Mouse (Mus musculus): ENCODE data around the gene Galnt9. TPM values are rescaled to one million over a fixed set of nuclear protein-coding genes. Genes with fewer than 3 reads are reported as not detected.

Gene Galnt9
- total RNA-seq, 1 experiment = 0.40 TPM

DNA sequence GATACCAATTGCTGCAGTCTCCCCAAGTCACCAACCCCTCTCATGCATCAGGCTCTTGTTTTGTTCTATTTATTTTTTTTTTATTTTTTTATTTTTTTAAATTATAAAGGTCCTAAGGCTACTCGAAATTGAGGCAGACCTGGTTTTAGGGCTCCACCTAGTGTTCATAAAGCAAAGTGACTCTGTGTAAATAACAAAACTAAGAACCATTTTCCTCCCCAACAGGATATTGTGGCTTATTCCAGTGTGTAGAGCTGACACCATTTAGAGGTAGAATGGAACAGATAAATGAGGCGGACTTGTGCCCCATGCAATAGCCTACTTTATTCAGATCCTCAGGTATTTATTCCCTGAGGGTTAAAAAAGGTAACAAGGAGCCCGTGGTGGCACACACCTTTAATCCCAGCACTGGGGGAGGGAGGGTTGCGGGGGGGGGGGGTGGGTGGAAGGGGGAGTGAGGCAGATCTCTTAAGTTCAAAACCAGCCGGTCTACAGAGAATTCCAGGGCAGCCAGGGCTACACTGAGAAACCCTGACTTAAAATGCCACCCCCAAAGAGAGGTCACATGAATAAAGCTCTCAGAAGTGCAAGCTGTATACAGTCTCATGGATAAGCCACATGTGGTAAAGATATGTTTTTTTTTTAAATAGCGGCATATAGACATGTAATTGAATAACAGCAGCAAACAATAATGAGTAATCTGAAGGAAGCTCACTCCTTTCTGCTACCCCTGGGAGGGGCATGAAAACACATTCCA, 92.0 kb downstream of the Galnt9 start:
- in situ Hi-C loops (cut with MboI; ENCODE audit: low sequenced_read_pairs in 2 of 2, unreplicated experiment in 2 of 2) = loop anchor here (5.0 to 10.0 kb wide), 2 partner anchors 279 to 281 kb away; no protein-coding TSS in a partner anchor
- H3K36me3 ChIP-seq (ENCODE audit: control insufficient read depth, insufficient read depth, low read length, poor library complexity, severe bottlenecking) = no peaks in the 10 kb centered on the region
- no peaks in the 10 kb centered on the region for H3K9me3 ChIP-seq (ENCODE audit: control insufficient read depth, insufficient read depth, low read depth, low read length)
- H3K9ac ChIP-seq (ENCODE audit: insufficient read depth, low read depth, low read length, poor library complexity, severe bottlenecking) = no peak overlapping the region
- peak; percentile 80 for TF ChIP-seq ZC3H11A (IDR thresholded peaks at IDR 0.05; ENCODE audit: borderline replicate concordance, low read depth, low read length)
- TF ChIP-seq HCFC1 (IDR thresholded peaks at IDR 0.05; ENCODE audit: borderline replicate concordance, insufficient read depth, low read length) = no peak
- peak; percentile 89 for TF ChIP-seq ZNF384 (IDR thresholded peaks at IDR 0.05; ENCODE audit: low read depth, low read length)
- no peak overlapping the region for H3K4me3 ChIP-seq (ENCODE audit: insufficient read depth in 1 of 2, low read depth in 1 of 2, low read length in 2 of 2, poor library complexity in 1 of 2, severe bottlenecking in 1 of 2)
- no peak overlapping the region for H3K27ac ChIP-seq (ENCODE audit: insufficient read depth, low read depth, low read length, poor library complexity, severe bottlenecking)
- peaks cover 0 to 5% of the 10 kb centered on the region in 2 experiments; a peak in 1 of 4 replicates for H3K4me1 ChIP-seq (ENCODE audit: control insufficient read depth in 2 of 2, insufficient read depth in 2 of 2, low read length in 2 of 2, poor library complexity in 1 of 2)
- peak; percentile 37 for DNase-seq (ENCODE audit: low read depth, low spot score)

DNA sequence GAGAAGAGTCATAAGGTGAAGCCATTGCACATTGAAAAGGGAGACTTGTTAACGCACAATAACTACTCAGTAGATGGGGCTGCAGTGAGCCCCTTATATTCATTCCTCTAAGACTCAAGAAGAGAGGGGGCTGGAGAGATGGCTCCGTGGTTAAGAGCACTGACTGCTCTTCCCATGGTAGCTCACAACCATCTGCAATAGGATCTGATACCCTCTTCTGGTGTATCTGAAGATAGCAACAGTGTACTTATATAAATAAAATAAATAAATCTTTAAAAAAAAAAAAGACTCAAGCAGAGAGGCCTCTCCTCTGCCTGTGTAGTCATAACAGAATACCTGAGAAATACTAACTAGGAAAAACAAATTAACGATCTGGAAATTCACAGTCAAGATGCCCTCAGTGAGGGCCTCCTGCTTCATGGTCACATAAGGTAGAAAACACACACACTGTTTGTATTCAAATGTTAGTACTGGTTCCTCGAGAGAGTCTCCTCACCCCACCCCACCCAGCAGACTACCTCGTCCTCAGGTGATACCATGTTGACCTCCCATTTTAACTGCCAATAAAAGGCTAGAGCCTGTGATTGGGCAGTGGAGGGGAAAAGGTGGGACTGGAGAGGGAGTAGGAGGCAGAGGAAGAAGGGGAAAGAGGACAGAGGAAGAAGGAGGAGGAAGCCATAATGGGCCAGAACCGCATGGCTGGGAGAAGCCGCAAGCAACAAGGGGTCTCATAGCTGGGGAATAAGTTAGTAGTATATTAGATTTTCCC, 94.3 kb downstream of the Galnt9 start:
- Histone ChIP-seq H3K9me3 (ENCODE audit: control insufficient read depth, insufficient read depth, low read depth, low read length) (no peaks in the 10 kb centered on the region; the same call in 1 of the 2 replicates), H3K9ac (ENCODE audit: insufficient read depth, low read depth, low read length, poor library complexity, severe bottlenecking) (peak overlapping the region; percentile 63; the same call in 1 of the 2 replicates), H3K36me3 (ENCODE audit: control insufficient read depth, insufficient read depth, low read length, poor library complexity, severe bottlenecking) (no peaks in the 10 kb centered on the region), H3K4me1 (ENCODE audit: control insufficient read depth in 2 of 2, insufficient read depth in 2 of 2, low read length in 2 of 2, poor library complexity in 1 of 2) (peaks cover 0 to 5% of the 10 kb centered on the region in 2 experiments; a peak in 1 of 4 replicates), H3K27ac (ENCODE audit: insufficient read depth, low read depth, low read length, poor library complexity, severe bottlenecking) (no peak overlapping the region; the same call in 1 of the 2 replicates), H3K4me3 (ENCODE audit: insufficient read depth in 1 of 2, low read depth in 1 of 2, low read length in 2 of 2, poor library complexity in 1 of 2, severe bottlenecking in 1 of 2) (peak overlapping the region; percentile 43 to 66; a peak in 3 of 4 replicates)
- TF ChIP-seq MAFK (IDR thresholded peaks at IDR 0.05; ENCODE audit: insufficient read depth, low read depth, low read length) = no peak
- no peak for TF ChIP-seq ZC3H11A (IDR thresholded peaks at IDR 0.05; ENCODE audit: borderline replicate concordance, low read depth, low read length)
- no peak for TF ChIP-seq CHD2 (IDR thresholded peaks at IDR 0.05; ENCODE audit: low read depth, low read length)
- no peak for TF ChIP-seq ZNF384 (IDR thresholded peaks at IDR 0.05; ENCODE audit: low read depth, low read length)
- TF ChIP-seq HCFC1 (IDR thresholded peaks at IDR 0.05; ENCODE audit: borderline replicate concordance, insufficient read depth, low read length) = no peak
- in situ Hi-C loops (cut with MboI; ENCODE audit: low sequenced_read_pairs in 2 of 2, unreplicated experiment in 2 of 2) = loop anchor here (5.0 to 10.0 kb wide), 2 partner anchors 281 to 284 kb away; no protein-coding TSS in a partner anchor
- no peak for DNase-seq (ENCODE audit: low read depth, low spot score)

DNA sequence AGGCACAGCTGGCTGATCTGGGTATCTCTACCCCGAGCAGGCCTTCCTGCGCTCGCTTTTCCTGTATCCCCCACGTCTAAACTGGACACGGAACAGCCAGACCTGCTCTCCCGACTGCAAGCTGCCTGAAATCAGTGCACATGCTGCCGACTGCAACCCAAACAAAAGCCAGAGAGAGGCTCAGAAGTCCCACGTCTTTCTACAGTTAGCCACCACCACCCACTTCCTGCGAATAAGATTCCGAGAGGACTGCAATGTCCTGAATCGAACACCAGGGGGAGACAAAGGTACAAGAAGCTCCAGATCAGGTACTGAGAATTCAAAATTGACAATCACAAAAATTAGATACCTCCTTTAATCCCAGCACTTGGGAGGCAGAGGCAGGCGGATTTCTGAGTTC, 95.3 kb downstream of the Galnt9 start:
- Histone ChIP-seq H3K9me3 (ENCODE audit: control insufficient read depth, insufficient read depth, low read depth, low read length) (peaks cover 1% of the 10 kb centered on the region; the same call in 1 of the 2 replicates), H3K4me3 (ENCODE audit: insufficient read depth in 1 of 2, low read depth in 1 of 2, low read length in 2 of 2, poor library complexity in 1 of 2, severe bottlenecking in 1 of 2) (peak overlapping the region; percentile 43 to 66), H3K9ac (ENCODE audit: insufficient read depth, low read depth, low read length, poor library complexity, severe bottlenecking) (peak overlapping the region; percentile 63), H3K4me1 (ENCODE audit: control insufficient read depth in 2 of 2, insufficient read depth in 2 of 2, low read length in 2 of 2, poor library complexity in 1 of 2) (peaks cover 0 to 5% of the 10 kb centered on the region in 2 experiments; a peak in 1 of 4 replicates), H3K36me3 (ENCODE audit: control insufficient read depth, insufficient read depth, low read length, poor library complexity, severe bottlenecking) (no peaks in the 10 kb centered on the region), H3K27ac (ENCODE audit: insufficient read depth, low read depth, low read length, poor library complexity, severe bottlenecking) (no peak overlapping the region; the same call in 1 of the 2 replicates)
- TF ChIP-seq ZC3H11A (IDR thresholded peaks at IDR 0.05; ENCODE audit: borderline replicate concordance, low read depth, low read length) (peak; percentile 79), MAFK (IDR thresholded peaks at IDR 0.05; ENCODE audit: insufficient read depth, low read depth, low read length) (no peak)
- DNase-seq (ENCODE audit: low read depth, low spot score) = peak; percentile 78
- in situ Hi-C loops (cut with MboI; ENCODE audit: low sequenced_read_pairs in 2 of 2, unreplicated experiment in 2 of 2) = loop anchor here (5.0 to 10.0 kb wide), 2 partner anchors 282 to 285 kb away; no protein-coding TSS in a partner anchor

DNA sequence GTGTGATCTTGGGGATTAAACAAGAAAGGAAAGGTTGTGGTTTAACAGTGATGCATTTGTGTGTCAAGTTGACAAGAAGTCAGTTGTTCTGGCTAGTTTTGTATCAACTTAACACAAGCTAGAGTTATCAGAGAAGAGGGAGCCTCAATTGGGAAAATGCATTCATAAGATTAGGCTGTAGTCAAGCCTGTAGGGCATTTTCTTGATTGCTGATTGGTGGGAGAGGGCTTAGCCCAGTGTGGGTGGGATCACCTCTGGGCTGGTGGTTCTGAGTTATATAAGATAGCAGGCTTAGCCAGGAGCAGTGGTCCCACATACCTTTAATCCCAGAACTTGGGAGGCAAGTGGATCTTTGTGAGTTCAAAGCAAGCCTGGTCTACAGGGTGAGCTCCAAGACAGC, 102.2 kb downstream of the Galnt9 start:
- in situ Hi-C loops (cut with MboI; ENCODE audit: low sequenced_read_pairs in 2 of 2, unreplicated experiment in 2 of 2) = no loop called here
- peaks cover 44% of the 10 kb centered on the region for H3K36me3 ChIP-seq (ENCODE audit: control insufficient read depth, insufficient read depth, low read length, poor library complexity, severe bottlenecking)

More for the DNA sequence above, 102.2 kb downstream of the Galnt9 start:
- TF ChIP-seq ZC3H11A (IDR thresholded peaks at IDR 0.05; ENCODE audit: borderline replicate concordance, low read depth, low read length) = no peak
- no peak for TF ChIP-seq HCFC1 (IDR thresholded peaks at IDR 0.05; ENCODE audit: borderline replicate concordance, insufficient read depth, low read length)
- no peak for TF ChIP-seq MAFK (IDR thresholded peaks at IDR 0.05; ENCODE audit: insufficient read depth, low read depth, low read length)
- no peak for TF ChIP-seq ZNF384 (IDR thresholded peaks at IDR 0.05; ENCODE audit: low read depth, low read length)
- TF ChIP-seq CHD2 (IDR thresholded peaks at IDR 0.05; ENCODE audit: low read depth, low read length) = no peak
- Histone ChIP-seq H3K9me3 (ENCODE audit: control insufficient read depth, insufficient read depth, low read depth, low read length) (peaks cover 2% of the 10 kb centered on the region; the same call in 1 of the 2 replicates), H3K9ac (ENCODE audit: insufficient read depth, low read depth, low read length, poor library complexity, severe bottlenecking) (no peak overlapping the region), H3K4me1 (ENCODE audit: control insufficient read depth in 2 of 2, insufficient read depth in 2 of 2, low read length in 2 of 2, poor library complexity in 1 of 2) (no peaks in the 10 kb centered on the region), H3K27ac (ENCODE audit: insufficient read depth, low read depth, low read length, poor library complexity, severe bottlenecking) (no peak overlapping the region), H3K4me3 (ENCODE audit: insufficient read depth in 1 of 2, low read depth in 1 of 2, low read length in 2 of 2, poor library complexity in 1 of 2, severe bottlenecking in 1 of 2) (no peak overlapping the region)
- DNase-seq (ENCODE audit: low read depth, low spot score) = no peak
